Mouse (Mus musculus) heart, adult 2 months (tissue): ENCODE results near the gene Acsl6. TPM values are rescaled to one million over a fixed set of nuclear protein-coding genes. Genes with fewer than 3 reads are reported as not detected.

Experiments
- DNase-seq, 2 experiments: peaks; one replicate each; pipeline ENCODE4 v3.0.0; 2021
- H3K27ac ChIP-seq: fragments of 200-600 bp; 2 replicates; pipeline ENCODE4 v1.8.1; 2022
- H3K27me3 ChIP-seq: fragments of 200-500 bp; 2 replicates; pipeline ENCODE4 v1.6.1; 2012; ENCODE audit warnings: mild to moderate bottlenecking, low read length, inconsistent platforms, mixed read lengths; ENCODE audit not compliant: control insufficient read depth, insufficient read depth
- H3K36me3 ChIP-seq: fragments of 200-500 bp; 2 replicates; pipeline ENCODE4 v1.6.1; 2012; ENCODE audit warnings: low read length, inconsistent platforms; ENCODE audit not compliant: control insufficient read depth, insufficient read depth
- H3K4me1 ChIP-seq: fragments of 200-500 bp; 2 replicates; pipeline ENCODE4 v1.6.1; 2011; ENCODE audit warnings: low read length; ENCODE audit not compliant: control insufficient read depth, insufficient read depth
- H3K4me3 ChIP-seq: fragments of 200-600 bp; 2 replicates; pipeline ENCODE4 v1.8.1; 2022
- H3K79me2 ChIP-seq: fragments of 200-500 bp; replicated peaks from 2 replicates; pipeline ENCODE4 v1.6.1; 2012; ENCODE audit warnings: mild to moderate bottlenecking, inconsistent platforms, low read length, moderate library complexity, mixed read lengths; ENCODE audit not compliant: control insufficient read depth, insufficient read depth
- H3K9ac ChIP-seq: fragments of 200-500 bp; 2 replicates; pipeline ENCODE4 v1.6.1; 2012; ENCODE audit warnings: low read depth, mild to moderate bottlenecking, control low read depth, inconsistent platforms, low read length, mixed read lengths
- CTCF ChIP-seq: fragments of 200-600 bp; IDR thresholded peaks from 2 replicates; pipeline ENCODE4 v1.8.1; 2022; ENCODE audit warnings: antibody characterized with exemption, mild to moderate bottlenecking, moderate library complexity
- EP300 ChIP-seq: fragments of 200-500 bp; IDR thresholded peaks from 2 replicates; pipeline ENCODE4 v1.6.1; 2011; ENCODE audit warnings: low read depth, low read length, control low read depth; ENCODE audit not compliant: insufficient read depth
- POLR2A ChIP-seq: fragments of 200-500 bp; IDR thresholded peaks from 2 replicates; pipeline ENCODE4 v1.6.1; 2011; ENCODE audit warnings: mild to moderate bottlenecking, low read depth, low read length, control low read depth; ENCODE audit not compliant: insufficient read depth
- WGBS: fragments of 180-500 bp; shearing (Covaris S2); methylation state at CpG from one replicate; pipeline ENCODE4 v1.1.7; 2018; 5-methylcytosine and 5-hydroxymethylcytosine counted together
- intact Hi-C: fragments of 180-260 bp; cut with DNase I; formaldehyde crosslinking; loops from one replicate; pipeline ENCODE4 v1.15.1; 2025
- polyA plus RNA-seq: library from polyadenylated mRNA; depleted of rRNA; stranded (reverse); fragments of >200 nt; gene quantifications from 2 replicates; pipeline ENCODE4 v1.2.3, GENCODE M21; 2012
- total RNA-seq, 2 experiments: library from RNA; stranded (reverse); gene quantifications; 2 replicates each; pipeline ENCODE4 v1.2.3; 2021

The Acsl6 gene
- total and polyA plus RNA-seq, 3 experiments: 6.0 to 7.2 (median 7.0) TPM

- peak in 1 of 2 experiments; percentile 26 for DNase-seq
- WGBS: 43% methylated on average over 15 of the region's 15 CpGs
- intact Hi-C loops: loop anchor here (1.0 to 10.0 kb wide), 2 partner anchors 48 to 120 kb away; no protein-coding TSS in a partner anchor
- H3K4me3 ChIP-seq: no peak overlapping the region
- H3K9ac ChIP-seq: no peak overlapping the region
- no peaks in the 10 kb centered on the region for H3K79me2 ChIP-seq
- H3K4me1 ChIP-seq: no peaks in the 10 kb centered on the region
- no peaks in the 10 kb centered on the region for H3K27me3 ChIP-seq
- TF ChIP-seq CTCF: peak; percentile 59
- TF ChIP-seq POLR2A: no peak
- TF ChIP-seq EP300: no peak
- H3K36me3 ChIP-seq: no peaks in the 10 kb centered on the region
- no peak overlapping the region for H3K27ac ChIP-seq
Measured at GRCm38 (mm10) chr11:54354595-54355563, 51.3 kb downstream of the Acsl6 start.

- Histone ChIP-seq H3K4me3 (no peak overlapping the region), H3K9ac (no peak overlapping the region), H3K27me3 (no peaks in the 10 kb centered on the region), H3K79me2 (no peaks in the 10 kb centered on the region), H3K27ac (no peak overlapping the region), H3K36me3 (no peaks in the 10 kb centered on the region), H3K4me1 (no peaks in the 10 kb centered on the region)
- WGBS: 58% methylated on average over 7 of the region's 7 CpGs
- no peak for TF ChIP-seq CTCF
- TF ChIP-seq EP300: no peak
- TF ChIP-seq POLR2A: no peak
- no peak for DNase-seq
- intact Hi-C loops: loop anchor here (10.0 kb wide), 1 partner anchor 119 kb away; no protein-coding TSS in a partner anchor
Measured at GRCm38 (mm10) chr11:54355564-54355955, 52.0 kb downstream of the Acsl6 start.

- no peak overlapping the region for H3K27ac ChIP-seq
- no peaks in the 10 kb centered on the region for H3K27me3 ChIP-seq
- TF ChIP-seq EP300 (no peak), CTCF (peak; percentile 66), POLR2A (no peak)
- H3K4me1 ChIP-seq: no peaks in the 10 kb centered on the region
- intact Hi-C loops: loop anchor here (2.0 to 10.0 kb wide), 2 partner anchors 118 to 178 kb away; no protein-coding TSS in a partner anchor
- WGBS: 55% methylated on average over 4 of the region's 4 CpGs
- no peak overlapping the region for H3K4me3 ChIP-seq
- H3K79me2 ChIP-seq: no peaks in the 10 kb centered on the region
- no peaks in the 10 kb centered on the region for H3K36me3 ChIP-seq
- no peak overlapping the region for H3K9ac ChIP-seq
- DNase-seq: no peak
Measured at GRCm38 (mm10) chr11:54356676-54357075, 53.1 kb downstream of the Acsl6 start.

GRCm38 (mm10) chr11:54372553-54372952 lies 69.0 kb downstream of the Acsl6 start:
- intact Hi-C loops: no loop called here
- H3K27ac ChIP-seq: no peak overlapping the region
- H3K36me3 ChIP-seq: no peaks in the 10 kb centered on the region
- H3K4me1 ChIP-seq: no peaks in the 10 kb centered on the region
- no peak for DNase-seq
- no peak overlapping the region for H3K4me3 ChIP-seq
- no peak for TF ChIP-seq EP300
- no peak for TF ChIP-seq CTCF
- no peak for TF ChIP-seq POLR2A
- no peak overlapping the region for H3K9ac ChIP-seq
- no peaks in the 10 kb centered on the region for H3K79me2 ChIP-seq
- H3K27me3 ChIP-seq: no peaks in the 10 kb centered on the region

- H3K36me3 ChIP-seq: no peaks in the 10 kb centered on the region
- H3K4me1 ChIP-seq: no peaks in the 10 kb centered on the region
- no peaks in the 10 kb centered on the region for H3K27me3 ChIP-seq
- no peak overlapping the region for H3K9ac ChIP-seq
- H3K27ac ChIP-seq: no peak overlapping the region
- no peak for DNase-seq
- H3K79me2 ChIP-seq: no peaks in the 10 kb centered on the region
- no peak overlapping the region for H3K4me3 ChIP-seq
- intact Hi-C loops: no loop called here
- WGBS: 45% methylated on average over 8 of the region's 8 CpGs
- TF ChIP-seq CTCF: no peak
- TF ChIP-seq POLR2A: no peak
- no peak for TF ChIP-seq EP300
Measured at GRCm38 (mm10) chr11:54390386-54390785, 86.8 kb downstream of the Acsl6 start.

GRCm38 (mm10) chr11:54391326-54391725 lies 87.7 kb downstream of the Acsl6 start:
- Histone ChIP-seq H3K36me3 (no peaks in the 10 kb centered on the region), H3K4me1 (no peaks in the 10 kb centered on the region), H3K79me2 (no peaks in the 10 kb centered on the region), H3K9ac (no peak overlapping the region), H3K27ac (no peak overlapping the region), H3K27me3 (no peaks in the 10 kb centered on the region), H3K4me3 (no peak overlapping the region)
- 84% methylated on average over 4 of the region's 4 CpGs for WGBS
- no peak for DNase-seq
- intact Hi-C loops: no loop called here
- no peak for TF ChIP-seq POLR2A
- no peak for TF ChIP-seq CTCF
- no peak for TF ChIP-seq EP300
